Mouse (Mus musculus): ENCODE data around the gene Gm28051. TPM values are rescaled to one million over a fixed set of nuclear protein-coding genes. Genes with fewer than 3 reads are reported as not detected.

Gm28051 gene
- polyA plus RNA-seq, 1 experiment from 2014 or later, result not detected

DNA sequence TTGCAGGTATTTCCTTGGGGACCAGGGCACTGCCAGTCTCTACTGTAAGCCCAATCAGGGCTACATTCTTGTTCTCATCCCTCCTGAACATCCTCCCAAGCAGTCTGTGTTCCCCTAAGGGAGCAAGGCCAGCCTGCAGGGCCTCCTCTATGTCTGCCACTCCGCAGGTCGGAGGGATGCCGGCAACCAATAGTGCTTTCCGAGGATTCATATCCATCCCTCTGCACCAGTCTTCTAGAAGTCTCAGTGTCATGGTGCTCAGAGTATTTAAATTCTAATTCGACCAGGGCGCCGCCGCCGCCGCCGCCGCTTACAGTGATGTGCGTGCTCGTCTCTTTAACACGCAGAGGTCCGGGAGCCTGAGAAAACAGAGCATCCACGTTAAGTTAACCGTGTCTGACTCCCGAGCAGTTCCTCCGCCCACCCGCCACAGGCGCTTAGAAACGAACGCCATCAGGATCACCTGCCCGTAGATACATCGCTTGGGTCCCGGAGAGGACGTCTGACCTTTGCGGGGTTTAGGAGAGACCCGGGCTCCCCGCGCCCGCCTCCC, 14.5 kb downstream of the Gm28051 start:
- H3K4me2 ChIP-seq, result peak overlapping the region; percentile 89
- H3K36me3 ChIP-seq, result peaks cover 10% of the 10 kb centered on the region; the same call in 1 of the 2 replicates
- peaks cover 21% of the 10 kb centered on the region for H3K4me1 ChIP-seq (replicated peaks)
- H3K27ac ChIP-seq (ENCODE audit: poor library complexity, severe bottlenecking), result peak overlapping the region; percentile 97
- H3K9ac ChIP-seq, result peak overlapping the region; percentile 92
- H3K27me3 ChIP-seq (replicated peaks), result no peaks in the 10 kb centered on the region
- no peaks in the 10 kb centered on the region for H3K9me3 ChIP-seq (replicated peaks)
- H3K4me3 ChIP-seq, result peak overlapping the region; percentile 95
- ATAC-seq (ENCODE audit: insufficient number of reproducible peaks, low FRiP score), result peak; percentile 45
- WGBS, result under 1% methylated on average over 33 of the region's 33 CpGs

DNA sequence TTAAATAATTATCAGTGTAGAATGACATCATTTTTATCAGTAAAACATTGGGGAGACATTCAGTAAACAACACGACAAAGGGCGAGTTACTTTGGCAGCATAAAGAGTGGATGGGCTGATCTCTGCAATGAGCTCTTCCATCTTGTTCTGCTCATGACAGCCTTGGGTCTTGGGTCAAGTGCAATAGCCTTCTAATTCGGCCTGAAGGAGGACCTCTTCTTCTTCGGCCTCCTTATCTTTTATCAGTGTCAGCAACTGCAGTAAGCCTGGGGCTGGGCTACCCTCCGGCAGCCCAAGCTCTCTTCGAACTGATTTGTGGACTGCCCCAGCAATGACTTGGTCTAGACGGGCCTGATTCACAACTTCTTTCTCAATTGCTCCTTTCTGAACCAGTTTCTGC, 15.5 kb downstream of the Gm28051 start:
- 58% methylated on average over 7 of the region's 7 CpGs for WGBS
- Histone ChIP-seq H3K27me3 (replicated peaks) (no peaks in the 10 kb centered on the region), H3K9me3 (replicated peaks) (no peaks in the 10 kb centered on the region), H3K4me3 (no peak overlapping the region), H3K4me2 (no peak overlapping the region), H3K27ac (ENCODE audit: poor library complexity, severe bottlenecking) (no peak overlapping the region), H3K9ac (no peak overlapping the region; the same call in 1 of the 2 replicates), H3K4me1 (replicated peaks) (peaks cover 21% of the 10 kb centered on the region), H3K36me3 (peaks cover 6% of the 10 kb centered on the region; the same call in 1 of the 2 replicates)
- ATAC-seq (ENCODE audit: insufficient number of reproducible peaks, low FRiP score), result no peak

DNA sequence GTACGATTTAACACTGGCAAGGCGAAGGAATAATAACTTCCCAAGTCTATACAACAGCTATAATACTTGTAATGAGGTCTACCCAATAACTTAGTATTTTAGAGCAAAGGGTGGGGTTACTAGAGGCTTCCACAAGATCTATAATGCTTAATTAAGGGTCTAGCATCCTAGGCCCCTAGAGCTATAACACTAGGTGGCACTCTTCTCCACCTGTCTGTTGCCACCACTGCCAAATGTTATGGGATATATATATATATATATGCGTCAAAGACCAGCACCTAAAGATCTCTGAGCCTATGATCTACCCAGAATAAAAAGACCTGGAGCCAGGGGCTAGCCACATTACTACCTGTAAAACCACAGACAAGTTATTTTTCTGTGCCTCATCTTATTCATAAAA, 17.3 kb downstream of the Gm28051 start:
- Histone ChIP-seq H3K9me3 (replicated peaks) (no peaks in the 10 kb centered on the region), H3K4me1 (replicated peaks) (peaks cover 21% of the 10 kb centered on the region), H3K4me2 (no peak overlapping the region), H3K27me3 (replicated peaks) (no peaks in the 10 kb centered on the region), H3K36me3 (peaks cover 3% of the 10 kb centered on the region; the same call in 1 of the 2 replicates), H3K9ac (no peak overlapping the region), H3K27ac (ENCODE audit: poor library complexity, severe bottlenecking) (no peak overlapping the region), H3K4me3 (no peak overlapping the region)
- 61% methylated on average over 3 of the region's 3 CpGs for WGBS
- no peak for ATAC-seq (ENCODE audit: insufficient number of reproducible peaks, low FRiP score)

DNA sequence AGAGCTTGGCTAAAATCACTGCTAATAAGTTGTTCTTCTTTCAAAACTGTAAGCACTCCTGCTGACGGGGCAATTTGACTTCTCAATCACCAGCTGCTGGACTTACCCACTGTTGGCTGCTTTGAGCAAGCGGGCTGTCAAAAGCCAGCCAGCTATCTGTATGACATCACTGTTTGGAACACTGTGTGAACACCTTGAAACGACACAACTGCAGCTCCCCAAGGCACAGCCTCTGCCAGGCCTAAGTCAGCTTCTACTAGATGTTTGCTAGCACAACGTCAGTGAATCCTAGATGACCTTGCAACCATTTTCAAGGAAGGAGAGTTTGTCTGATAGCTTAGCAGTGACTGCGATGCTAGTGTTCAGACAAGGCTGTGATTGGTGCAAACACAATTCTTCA, 18.5 kb downstream of the Gm28051 start:
- H3K9ac ChIP-seq, result no peak overlapping the region

DNA sequence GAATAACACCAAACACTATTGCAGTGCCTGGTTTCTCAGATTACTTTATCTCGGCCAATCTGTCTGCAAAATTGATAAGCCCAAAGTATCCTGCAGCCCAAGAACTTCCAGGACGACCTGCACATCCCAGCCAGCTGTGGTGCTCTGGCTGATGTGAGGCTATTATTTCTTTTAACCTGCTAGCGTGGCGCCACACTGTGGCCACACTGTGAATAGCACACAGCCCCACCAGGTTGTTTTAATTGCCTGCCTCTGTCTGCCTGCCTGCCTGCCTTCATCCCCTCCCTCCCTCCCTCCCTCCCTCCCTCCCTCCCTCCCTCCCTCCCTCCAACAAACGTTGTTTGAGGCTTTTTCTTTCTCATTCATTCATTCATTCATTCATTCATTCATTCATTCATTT, 24.2 kb downstream of the Gm28051 start:
- ATAC-seq (ENCODE audit: insufficient number of reproducible peaks, low FRiP score), result no peak
- Histone ChIP-seq H3K4me1 (replicated peaks) (peaks cover 22% of the 10 kb centered on the region), H3K36me3 (no peaks in the 10 kb centered on the region), H3K27me3 (replicated peaks) (no peaks in the 10 kb centered on the region), H3K27ac (ENCODE audit: poor library complexity, severe bottlenecking) (no peak overlapping the region), H3K4me3 (no peak overlapping the region), H3K4me2 (no peak overlapping the region), H3K9ac (no peak overlapping the region), H3K9me3 (replicated peaks) (no peaks in the 10 kb centered on the region)
- WGBS, result 5% methylated on average over 5 of the region's 5 CpGs

More for the DNA sequence above, 18.5 kb downstream of the Gm28051 start:
- Histone ChIP-seq H3K4me2 (no peak overlapping the region), H3K36me3 (peaks cover 3% of the 10 kb centered on the region; the same call in 1 of the 2 replicates), H3K4me3 (no peak overlapping the region), H3K27me3 (replicated peaks) (no peaks in the 10 kb centered on the region), H3K4me1 (replicated peaks) (peaks cover 15% of the 10 kb centered on the region), H3K9me3 (replicated peaks) (no peaks in the 10 kb centered on the region), H3K27ac (ENCODE audit: poor library complexity, severe bottlenecking) (no peak overlapping the region)
- 59% methylated on average over 5 of the region's 5 CpGs for WGBS
- ATAC-seq (ENCODE audit: insufficient number of reproducible peaks, low FRiP score), result no peak

DNA sequence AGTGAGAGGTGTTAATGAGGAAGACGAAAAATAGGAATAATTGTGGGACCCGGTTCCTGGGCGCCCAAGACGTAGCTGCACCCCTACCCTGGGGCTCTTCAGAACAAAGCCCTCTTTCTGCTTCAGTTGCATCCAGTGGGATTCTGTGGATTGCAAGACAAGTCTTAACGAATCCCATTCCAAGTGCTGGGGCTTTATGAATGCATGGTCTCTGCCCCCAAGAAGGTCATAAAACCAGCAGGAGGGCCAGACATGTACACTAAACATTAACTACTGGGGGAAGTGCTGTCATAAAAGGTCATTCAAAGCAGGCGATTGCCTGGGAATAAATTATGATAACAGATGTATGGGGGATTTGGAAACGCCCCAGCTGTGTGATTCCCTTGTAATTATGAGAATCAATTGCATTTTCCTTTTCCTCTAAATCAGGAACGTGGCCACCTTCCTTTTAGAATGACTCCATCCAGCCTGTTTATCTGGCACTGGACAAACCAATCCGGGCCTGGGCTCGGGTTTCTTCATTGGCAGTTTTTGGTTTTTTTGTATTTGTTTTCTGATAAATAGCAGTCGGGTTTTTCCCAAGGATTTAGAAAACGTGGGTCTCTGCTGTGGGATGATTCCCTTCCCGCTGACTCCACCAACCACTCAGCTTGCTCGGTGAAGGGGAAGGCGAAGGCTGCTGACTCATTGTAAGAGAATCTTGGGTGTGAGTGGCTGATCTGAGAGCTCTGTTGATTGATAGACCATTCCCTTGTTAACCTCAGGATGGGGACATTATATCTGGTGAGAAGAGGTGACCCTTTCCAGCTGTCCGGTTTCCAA, 26.6 kb downstream of the Gm28051 start:
- H3K27ac ChIP-seq (ENCODE audit: poor library complexity, severe bottlenecking), result no peak overlapping the region
- peaks cover 22% of the 10 kb centered on the region for H3K4me1 ChIP-seq (replicated peaks)
- 40% methylated on average over 16 of the region's 16 CpGs for WGBS
- H3K36me3 ChIP-seq, result no peaks in the 10 kb centered on the region
- H3K27me3 ChIP-seq (replicated peaks), result no peaks in the 10 kb centered on the region
- ATAC-seq (ENCODE audit: insufficient number of reproducible peaks, low FRiP score), result 0 out of 2 replicates have a peak, but pooled peaks have one; percentile 4
- peak overlapping the region; percentile 57 for H3K4me2 ChIP-seq
- H3K9ac ChIP-seq, result no peak overlapping the region
- no peak overlapping the region for H3K4me3 ChIP-seq
- H3K9me3 ChIP-seq (replicated peaks), result no peaks in the 10 kb centered on the region

DNA sequence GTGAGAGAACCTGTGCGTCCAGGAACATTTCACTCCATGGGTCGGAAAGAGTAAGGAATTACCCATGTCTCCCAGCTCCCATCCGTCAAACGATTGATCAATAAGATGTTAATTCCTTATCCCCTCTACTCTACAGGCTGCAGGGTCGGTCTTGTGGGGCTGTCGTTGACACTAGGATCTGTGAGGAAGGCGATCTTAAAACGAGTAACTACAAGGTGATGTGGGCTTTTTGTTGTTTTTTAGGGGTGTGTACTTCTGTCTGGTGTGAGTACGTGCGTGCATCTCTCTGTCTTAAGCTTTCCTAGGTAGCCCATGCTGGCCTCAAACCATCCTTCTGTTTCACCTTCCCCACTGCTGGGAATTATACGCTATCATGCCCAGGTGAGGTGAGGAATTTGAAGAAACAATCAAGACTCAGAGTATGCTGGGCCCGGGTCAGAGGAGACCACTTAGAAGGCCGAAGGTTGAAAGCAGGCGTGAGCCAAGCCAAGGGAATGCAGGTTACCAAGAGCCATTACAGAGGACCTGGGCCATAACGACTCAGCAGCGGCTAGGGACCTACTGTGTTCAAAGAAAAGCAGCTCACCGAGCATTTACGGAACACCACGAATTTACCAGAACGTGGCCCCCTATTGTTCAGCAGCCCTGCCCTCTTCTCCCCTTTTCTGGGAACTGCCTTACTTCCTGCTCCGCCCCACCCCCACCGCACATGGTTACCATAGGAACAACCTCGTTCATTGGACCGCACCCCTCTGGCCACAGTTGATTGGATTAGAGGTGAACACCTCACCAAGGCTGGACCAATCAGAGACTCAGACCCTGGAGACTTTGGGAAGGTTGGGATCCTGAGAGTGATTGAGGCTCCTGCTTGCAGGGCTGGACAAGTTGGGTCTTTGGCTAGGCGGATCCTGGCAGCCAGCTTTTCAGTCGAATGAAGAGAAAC, 27.4 kb downstream of the Gm28051 start:
- 38% methylated on average over 26 of the region's 26 CpGs for WGBS
- H3K9me3 ChIP-seq (replicated peaks), result no peaks in the 10 kb centered on the region
- peak; percentile 94 for ATAC-seq (ENCODE audit: insufficient number of reproducible peaks, low FRiP score)
- peak overlapping the region; percentile 57 for H3K4me2 ChIP-seq
- no peaks in the 10 kb centered on the region for H3K27me3 ChIP-seq (replicated peaks)
- no peak overlapping the region for H3K27ac ChIP-seq (ENCODE audit: poor library complexity, severe bottlenecking)
- H3K4me1 ChIP-seq (replicated peaks), result peaks cover 22% of the 10 kb centered on the region
- peak overlapping the region; percentile 21; the same call in 1 of the 2 replicates for H3K4me3 ChIP-seq
- H3K36me3 ChIP-seq, result no peaks in the 10 kb centered on the region
- H3K9ac ChIP-seq, result no peak overlapping the region

DNA sequence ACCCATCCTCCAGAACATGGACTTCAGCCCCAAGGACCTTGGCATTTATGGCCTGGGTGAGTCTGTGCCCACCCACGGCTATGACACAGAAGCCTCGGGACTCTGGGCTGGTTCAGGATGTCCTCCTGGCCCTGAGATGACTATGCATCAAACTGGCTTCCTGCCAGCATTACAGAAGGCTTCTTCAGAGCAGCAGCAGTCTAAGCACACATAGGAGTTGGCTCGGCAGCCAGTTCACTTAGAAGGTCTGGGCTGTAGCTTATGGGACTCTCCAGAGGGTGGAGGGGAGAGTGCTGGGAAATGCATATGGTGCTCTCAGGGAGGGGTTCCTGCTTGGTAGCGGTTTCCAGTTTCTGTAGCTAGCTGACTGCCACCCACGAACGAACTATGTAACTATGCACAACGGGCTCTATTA, 31.8 kb downstream of the Gm28051 start:
- no peaks in the 10 kb centered on the region for H3K36me3 ChIP-seq
- H3K4me2 ChIP-seq, result no peak overlapping the region
- no peak overlapping the region for H3K4me3 ChIP-seq
- no peaks in the 10 kb centered on the region for H3K27me3 ChIP-seq (replicated peaks)
- no peak for ATAC-seq (ENCODE audit: insufficient number of reproducible peaks, low FRiP score)
- H3K4me1 ChIP-seq (replicated peaks), result peaks cover 13% of the 10 kb centered on the region
- no peak overlapping the region for H3K27ac ChIP-seq (ENCODE audit: poor library complexity, severe bottlenecking)
- H3K9me3 ChIP-seq (replicated peaks), result no peaks in the 10 kb centered on the region
- WGBS, result 69% methylated on average over 7 of the region's 7 CpGs
- H3K9ac ChIP-seq, result no peak overlapping the region

DNA sequence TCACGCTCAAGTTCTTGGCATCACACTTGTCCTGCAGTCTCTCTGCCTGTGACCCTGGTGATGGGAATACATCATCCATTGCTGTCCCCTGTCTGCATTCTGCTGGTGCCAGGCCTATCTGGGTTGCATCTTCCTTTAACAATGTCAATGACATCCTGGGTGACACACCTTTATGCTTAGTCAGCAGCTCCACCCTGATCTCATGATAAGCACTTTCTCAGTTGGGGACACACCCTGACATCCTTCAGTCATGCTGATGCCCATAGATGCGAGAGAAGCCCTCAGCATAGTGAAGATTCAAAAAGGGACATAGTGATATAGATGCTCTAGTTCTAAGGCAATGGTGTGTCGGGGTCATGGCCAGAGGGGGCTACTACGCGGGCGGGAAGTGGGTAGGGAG, 32.4 kb downstream of the Gm28051 start:
- H3K4me2 ChIP-seq, result no peak overlapping the region
- H3K9ac ChIP-seq, result no peak overlapping the region
- no peak for ATAC-seq (ENCODE audit: insufficient number of reproducible peaks, low FRiP score)
- H3K36me3 ChIP-seq, result no peaks in the 10 kb centered on the region
- no peaks in the 10 kb centered on the region for H3K27me3 ChIP-seq (replicated peaks)
- no peak overlapping the region for H3K4me3 ChIP-seq
- no peak overlapping the region for H3K27ac ChIP-seq (ENCODE audit: poor library complexity, severe bottlenecking)
- H3K9me3 ChIP-seq (replicated peaks), result no peaks in the 10 kb centered on the region
- peaks cover 7% of the 10 kb centered on the region for H3K4me1 ChIP-seq (replicated peaks)
- WGBS, result 90% methylated on average over 6 of the region's 6 CpGs

DNA sequence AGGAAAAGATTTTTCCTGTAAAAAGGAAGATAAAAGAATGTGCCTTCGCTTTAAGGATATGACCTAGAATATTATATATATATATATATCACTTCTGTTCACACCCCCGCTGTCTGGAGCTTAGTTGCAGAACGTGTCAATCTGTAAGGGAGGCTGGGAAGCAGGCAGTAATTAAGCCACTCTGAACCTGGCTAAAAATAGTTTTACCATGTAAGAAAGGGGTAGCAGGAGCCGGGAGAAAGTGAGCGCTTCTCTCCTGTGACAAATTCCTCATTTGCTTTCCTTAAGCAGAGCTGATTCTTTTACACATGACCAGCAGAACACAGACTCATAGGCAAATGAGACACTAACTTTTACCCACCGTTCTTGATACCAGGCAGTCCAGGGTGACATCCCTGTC, 33.7 kb downstream of the Gm28051 start:
- Histone ChIP-seq H3K9me3 (replicated peaks) (no peaks in the 10 kb centered on the region), H3K4me3 (no peak overlapping the region), H3K9ac (no peak overlapping the region), H3K27me3 (replicated peaks) (no peaks in the 10 kb centered on the region), H3K4me2 (no peak overlapping the region; the same call in 1 of the 2 replicates), H3K4me1 (replicated peaks) (peaks cover 6% of the 10 kb centered on the region), H3K36me3 (no peaks in the 10 kb centered on the region), H3K27ac (ENCODE audit: poor library complexity, severe bottlenecking) (0 out of 2 replicates have a peak overlapping the region, but pooled peaks have one; percentile 7)
- no peak for ATAC-seq (ENCODE audit: insufficient number of reproducible peaks, low FRiP score)
- WGBS, result 40% methylated on average over 6 of the region's 6 CpGs

DNA sequence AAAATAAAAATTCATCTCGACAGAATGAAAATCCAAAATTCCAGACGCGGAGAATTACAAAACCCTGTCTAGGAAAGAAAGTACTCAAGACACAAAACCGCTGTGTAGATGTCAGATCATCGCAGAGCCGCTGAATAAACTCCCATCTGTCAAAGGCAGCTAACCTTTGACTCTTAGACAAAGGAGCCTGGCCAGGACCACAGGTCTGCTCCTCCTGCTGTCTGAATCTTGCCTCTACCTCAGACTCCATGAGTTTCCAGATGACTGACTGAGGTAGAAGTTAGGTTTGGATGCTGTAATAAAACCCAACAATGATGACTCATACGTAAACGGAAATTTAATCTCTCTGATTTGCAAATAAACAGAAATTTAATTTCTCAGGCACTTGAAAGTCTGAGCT, 34.6 kb downstream of the Gm28051 start:
- Histone ChIP-seq H3K9ac (no peak overlapping the region), H3K9me3 (replicated peaks) (no peaks in the 10 kb centered on the region), H3K4me2 (no peak overlapping the region), H3K27me3 (replicated peaks) (no peaks in the 10 kb centered on the region), H3K4me1 (replicated peaks) (peaks cover 6% of the 10 kb centered on the region), H3K27ac (ENCODE audit: poor library complexity, severe bottlenecking) (no peak overlapping the region), H3K4me3 (no peak overlapping the region), H3K36me3 (no peaks in the 10 kb centered on the region)
- no peak for ATAC-seq (ENCODE audit: insufficient number of reproducible peaks, low FRiP score)
- WGBS, result 81% methylated on average over 8 of the region's 8 CpGs

Data from heart, embryonic 12.5 days (tissue).